Mouse (Mus musculus): ENCODE measurements around the gene Aph1a. TPM values are rescaled to one million over a fixed set of nuclear protein-coding genes. Genes with fewer than 3 reads are reported as not detected.
A peak's percentile ranks its signal among the peaks of the same experiment; 100 is the strongest.

Aph1a gene
- polyA plus RNA-seq, 1 experiment: 17.6 TPM

- H3K27ac ChIP-seq (ENCODE audit: control insufficient read depth, insufficient read depth, low read depth, low read length): no peak overlapping the region
- H3K4me3 ChIP-seq (ENCODE audit: control insufficient read depth, low read depth, low read length): no peak overlapping the region
- no peak for TF ChIP-seq POLR2A (IDR thresholded peaks at IDR 0.05; ENCODE audit: control insufficient read depth, low read depth, low read length)
- TF ChIP-seq CTCF (IDR thresholded peaks at IDR 0.05; ENCODE audit: control insufficient read depth, insufficient read depth, insufficient replicate concordance, low read depth, low read length): peak; percentile 12; the same call in 1 of the 2 replicates
- no peaks in the 10 kb centered on the region for H3K27me3 ChIP-seq (ENCODE audit: control insufficient read depth, insufficient read depth, low read length)
- H3K4me1 ChIP-seq (ENCODE audit: control insufficient read depth, insufficient read depth, low read length): peaks cover 2% of the 10 kb centered on the region; the same call in 1 of the 2 replicates
- H3K36me3 ChIP-seq (ENCODE audit: control insufficient read depth, insufficient read depth, low read length): no peaks in the 10 kb centered on the region
Observed at GRCm38 (mm10) chr3:95943226-95943625, 49.5 kb downstream of the Aph1a start.

GRCm38 (mm10) chr3:95944742-95945141 lies 51.0 kb downstream of the Aph1a start:
- H3K4me1 ChIP-seq (ENCODE audit: control insufficient read depth, insufficient read depth, low read length): peaks cover 2% of the 10 kb centered on the region; the same call in 1 of the 2 replicates
- H3K36me3 ChIP-seq (ENCODE audit: control insufficient read depth, insufficient read depth, low read length): no peaks in the 10 kb centered on the region
- no peak for TF ChIP-seq POLR2A (IDR thresholded peaks at IDR 0.05; ENCODE audit: control insufficient read depth, low read depth, low read length)
- TF ChIP-seq CTCF (IDR thresholded peaks at IDR 0.05; ENCODE audit: control insufficient read depth, insufficient read depth, insufficient replicate concordance, low read depth, low read length): no peak
- no peaks in the 10 kb centered on the region for H3K27me3 ChIP-seq (ENCODE audit: control insufficient read depth, insufficient read depth, low read length)
- no peak overlapping the region for H3K27ac ChIP-seq (ENCODE audit: control insufficient read depth, insufficient read depth, low read depth, low read length)
- no peak overlapping the region for H3K4me3 ChIP-seq (ENCODE audit: control insufficient read depth, low read depth, low read length)

GRCm38 (mm10) chr3:95945731-95946240 lies 52.0 kb downstream of the Aph1a start:
- TF ChIP-seq POLR2A (IDR thresholded peaks at IDR 0.05; ENCODE audit: control insufficient read depth, low read depth, low read length) (no peak), CTCF (IDR thresholded peaks at IDR 0.05; ENCODE audit: control insufficient read depth, insufficient read depth, insufficient replicate concordance, low read depth, low read length) (no peak)
- Histone ChIP-seq H3K27me3 (ENCODE audit: control insufficient read depth, insufficient read depth, low read length) (no peaks in the 10 kb centered on the region), H3K36me3 (ENCODE audit: control insufficient read depth, insufficient read depth, low read length) (no peaks in the 10 kb centered on the region), H3K27ac (ENCODE audit: control insufficient read depth, insufficient read depth, low read depth, low read length) (no peak overlapping the region), H3K4me1 (ENCODE audit: control insufficient read depth, insufficient read depth, low read length) (peaks cover 5% of the 10 kb centered on the region), H3K4me3 (ENCODE audit: control insufficient read depth, low read depth, low read length) (peak overlapping the region; percentile 62)

Other genes with a start within 250 kb of the Aph1a start
- 27.4 and 40.2 TPM in 2 replicates for gene Mcl1, start 235.2 kb upstream of the Aph1a start, polyA plus RNA-seq (2012; rRNA removed)
- 0.74 and 2.3 TPM in 2 replicates for gene Adamtsl4, start 206.1 kb upstream of the Aph1a start, polyA plus RNA-seq (2012; rRNA removed)
- gene Ecm1, start 154.4 kb upstream of the Aph1a start, polyA plus RNA-seq (2012; rRNA removed): 26.7 and 37.2 TPM in 2 replicates
- gene Tars2, start 133.8 kb upstream of the Aph1a start, polyA plus RNA-seq (2012; rRNA removed): 24.7 and 25.7 TPM in 2 replicates
- 18.4 and 18.6 TPM in 2 replicates for gene Rprd2, start 75.1 kb upstream of the Aph1a start, polyA plus RNA-seq (2012; rRNA removed)
- gene Prpf3, start 38.1 kb upstream of the Aph1a start, polyA plus RNA-seq (2012; rRNA removed): 14.9 and 15.5 TPM in 2 replicates
- 30.5 and 40.4 TPM in 2 replicates for gene Mrps21, start 22.4 kb upstream of the Aph1a start, polyA plus RNA-seq (2012; rRNA removed)
- gene Ciart, start 11.7 kb upstream of the Aph1a start, polyA plus RNA-seq (2012; rRNA removed): 16.2 and 16.5 TPM in 2 replicates
- gene BC028528, start 2.0 kb upstream of the Aph1a start, polyA plus RNA-seq (2012; rRNA removed): 1.7 and 2.4 TPM in 2 replicates
- gene Car14, start 10.7 kb downstream of the Aph1a start, polyA plus RNA-seq (2012; rRNA removed): 2.0 TPM in 2 replicates
- 4.4 and 6.0 TPM in 2 replicates for gene Anp32e, start 35.3 kb downstream of the Aph1a start, polyA plus RNA-seq (2012; rRNA removed)
- gene Plekho1, start 102.0 kb downstream of the Aph1a start, polyA plus RNA-seq (2012; rRNA removed): 43.8 and 55.7 TPM in 2 replicates
- 3.3 and 4.1 TPM in 2 replicates for gene Vps45, start 164.5 kb downstream of the Aph1a start, polyA plus RNA-seq (2012; rRNA removed)
- gene Otud7b, start 210.6 kb downstream of the Aph1a start, polyA plus RNA-seq (2012; rRNA removed): 46.0 and 46.1 TPM in 2 replicates

Measured in testis, adult 2 months (tissue).